17 mouse cellular contexts compared by ENCODE assay signal in genomic region chr2:93671573-93672184, GRCm38 (mm10). TPM values are rescaled to one million over a fixed set of nuclear protein-coding genes. Genes with fewer than 3 reads are reported as not detected.
DNase-seq lines count a peak whose midpoint lies in the region; ATAC-seq lines count a peak whose summit lies in the region.
"Had no signal": no experiment of that assay in that cellular context is flagged by ENCODE, and none has a peak within 500 bp of the region (broad histone marks: within the 10 kb centered on the region; RNA-seq: fewer than 3 reads in every experiment).

No protein-coding gene starts in this region.

- H3K4me3 ChIP-seq in kidney, embryonic 15.5 days (replicated peaks), result no peak overlapping the region
- H3K4me3 ChIP-seq in hindbrain, embryonic 15.5 days, result no peak overlapping the region
- H3K4me3 ChIP-seq: erythroblast, embryonic 14.5 days; heart, adult 2 months; limb, embryonic 12.5 days; liver, embryonic 15.5 days had no signal

- peaks cover 12% of the 10 kb centered on the region for H3K4me1 ChIP-seq in kidney, embryonic 15.5 days
- H3K4me1 ChIP-seq in hindbrain, embryonic 15.5 days (replicated peaks), result no peaks in the 10 kb centered on the region
- H3K4me1 ChIP-seq: liver, embryonic 15.5 days had no signal

- no peak overlapping the region for H3K9ac ChIP-seq in kidney, embryonic 15.5 days
- no peak overlapping the region for H3K9ac ChIP-seq in hindbrain, embryonic 15.5 days
- H3K9ac ChIP-seq: limb, embryonic 12.5 days; liver, embryonic 15.5 days had no signal

- 0 out of 2 replicates have a peak, but pooled peaks cover 4% of the 10 kb centered on the region for H3K27me3 ChIP-seq in kidney, embryonic 15.5 days
- H3K27me3 ChIP-seq in hindbrain, embryonic 15.5 days, result no peaks in the 10 kb centered on the region
- H3K27me3 ChIP-seq: liver, embryonic 15.5 days had no signal

- H3K27ac ChIP-seq in kidney, embryonic 15.5 days, result no peak overlapping the region
- H3K27ac ChIP-seq in hindbrain, embryonic 15.5 days (replicated peaks), result no peak overlapping the region
- H3K27ac ChIP-seq: heart, adult 2 months; limb, embryonic 12.5 days; liver, embryonic 15.5 days had no signal

- no peak for DNase-seq in kidney, adult 8-10 months
- peak; percentile 35 for DNase-seq in thymus, postnatal 4 days
- DNase-seq in thymus, postnatal 10 days (ENCODE audit: low spot score in 2 of 2), result no peak
- DNase-seq in adipocyte (ENCODE audit: low spot score), result no peak
- no peak for DNase-seq in B cell, adult 2 months
- DNase-seq: cerebellum, adult 8-10 months; gastrocnemius, postnatal 10 days; heart, adult 2 months; thymus, adult 2 months had no signal

- 73% methylated on average over 15 of the region's 15 CpGs for WGBS in kidney, embryonic 15.5 days
- 54% methylated on average over 15 of the region's 15 CpGs for WGBS in hindbrain, embryonic 15.5 days

- no peak overlapping the region for H3K4me2 ChIP-seq in kidney, embryonic 15.5 days
- no peak overlapping the region for H3K4me2 ChIP-seq in hindbrain, embryonic 15.5 days
- H3K4me2 ChIP-seq: limb, embryonic 12.5 days; liver, embryonic 15.5 days had no signal

- 0 out of 2 replicates have a peak, but pooled peaks have one; percentile 26 for ATAC-seq in kidney, embryonic 15.5 days (replicated peaks; ENCODE audit: low FRiP score)
- peak; percentile 38; the same call in 1 of the 2 replicates for ATAC-seq in hindbrain, embryonic 15.5 days (ENCODE audit: low FRiP score, low read depth)
- ATAC-seq: CD4-positive, CD25-positive, alpha-beta regulatory T cell, adult 4 months had no signal

- no peaks in the 10 kb centered on the region for H3K9me3 ChIP-seq in kidney, embryonic 15.5 days (replicated peaks)
- no peaks in the 10 kb centered on the region for H3K9me3 ChIP-seq in hindbrain, embryonic 15.5 days
- H3K9me3 ChIP-seq: G1E; limb, embryonic 12.5 days; liver, embryonic 15.5 days had no signal

- H3K36me3 ChIP-seq in kidney, embryonic 15.5 days, result no peaks in the 10 kb centered on the region
- H3K36me3 ChIP-seq in hindbrain, embryonic 15.5 days, result no peaks in the 10 kb centered on the region
- H3K36me3 ChIP-seq: G1E; liver, embryonic 15.5 days had no signal

RNA-seq across cellular contexts. Expression of gene Alx4, which starts 29.5 kb away (rescaled TPM):
- polyA plus RNA-seq in kidney, embryonic 15.5 days (2015; fragmentation: Nextera tagmentation; extraction: Ambion mirVana), result 0.22 and 0.23 TPM in 2 replicates
- polyA plus RNA-seq in hindbrain, embryonic 15.5 days (2015; fragmentation: Nextera tagmentation; extraction: Ambion mirVana), result 0.45 and 0.71 TPM in 2 replicates
- polyA plus RNA-seq: CD4-positive, CD25-positive, alpha-beta regulatory T cell, adult 4 months; G1E; small intestine, adult 2 months had no signal
